Mouse (Mus musculus) hindlimb bud, embryonic 11.5 days (tissue): Measurements from ENCODE around the gene Tacc2.
"Not testable (repeated sequence)": the region's sequence is repeated elsewhere in the genome, so short reads cannot be mapped to it uniquely, and the experiment has no call there.

ENCODE experiments used
- DNase-seq: peaks from one replicate; pipeline ENCODE4 v3.0.0-alpha.2; 2012; ENCODE audit warnings: low read depth, low spot score; ENCODE audit errors: extremely low spot score

The Tacc2 gene

GRCm38 (mm10) chr7:130577388-130578003, at the start of gene Tacc2:
TSS of gene Tacc2 (plus strand) at chr7:130577438.
- no peak for DNase-seq

GRCm38 (mm10) chr7:130531138-130531537, 46.1 kb upstream of the Tacc2 start:
- not testable (repeated sequence) for DNase-seq

- DNase-seq, result peak; percentile 76
Measured at GRCm38 (mm10) chr7:130533316-130534260, 43.6 kb upstream of the Tacc2 start.

- no peak for DNase-seq
Measured at GRCm38 (mm10) chr7:130535174-130535573, 42.1 kb upstream of the Tacc2 start.

- no peak for DNase-seq
Measured at GRCm38 (mm10) chr7:130537068-130537467, 40.2 kb upstream of the Tacc2 start.

- DNase-seq, result no peak
Measured at GRCm38 (mm10) chr7:130540176-130540575, 37.1 kb upstream of the Tacc2 start.

- no peak for DNase-seq
Measured at GRCm38 (mm10) chr7:130543181-130543580, 34.1 kb upstream of the Tacc2 start.

GRCm38 (mm10) chr7:130545401-130545800, 31.8 kb upstream of the Tacc2 start:
- no peak for DNase-seq

- DNase-seq, result no peak
Measured at GRCm38 (mm10) chr7:130545893-130546292, 31.3 kb upstream of the Tacc2 start.

GRCm38 (mm10) chr7:130546421-130546790, 30.8 kb upstream of the Tacc2 start:
- no peak for DNase-seq

- peak; percentile 63 for DNase-seq
Measured at GRCm38 (mm10) chr7:130546791-130547484, 30.3 kb upstream of the Tacc2 start.

GRCm38 (mm10) chr7:130547635-130548175, 29.5 kb upstream of the Tacc2 start:
- no peak for DNase-seq

- DNase-seq, result no peak
Measured at GRCm38 (mm10) chr7:130552780-130553179, 24.5 kb upstream of the Tacc2 start.

- no peak for DNase-seq
Measured at GRCm38 (mm10) chr7:130553321-130553720, 23.9 kb upstream of the Tacc2 start.

- DNase-seq, result no peak
Measured at GRCm38 (mm10) chr7:130555597-130555996, 21.6 kb upstream of the Tacc2 start.

- no peak for DNase-seq
Measured at GRCm38 (mm10) chr7:130558592-130558991, 18.6 kb upstream of the Tacc2 start.

GRCm38 (mm10) chr7:130560933-130561332, 16.3 kb upstream of the Tacc2 start:
- DNase-seq, result no peak

- no peak for DNase-seq
Measured at GRCm38 (mm10) chr7:130563276-130563675, 14.0 kb upstream of the Tacc2 start.

- no peak for DNase-seq
Measured at GRCm38 (mm10) chr7:130563880-130564279, 13.4 kb upstream of the Tacc2 start.

- no peak for DNase-seq
Measured at GRCm38 (mm10) chr7:130564596-130564995, 12.6 kb upstream of the Tacc2 start.

GRCm38 (mm10) chr7:130568783-130569436, 8.3 kb upstream of the Tacc2 start:
- no peak for DNase-seq
